Mouse (Mus musculus) bone marrow, adult 2 months (tissue): ENCODE results near the gene Parva.

Experiments used
- CTCF ChIP-seq: fragments of 200-500 bp; IDR thresholded peaks from 2 replicates; pipeline ENCODE4 v1.5.1; 2011; ENCODE audit warnings: low read length, control low read depth; ENCODE audit not compliant: control insufficient read depth, insufficient read depth
- POLR2A ChIP-seq: fragments of 200-500 bp; IDR thresholded peaks from 2 replicates; pipeline ENCODE4 v1.6.1; 2011; ENCODE audit warnings: low read depth, mild to moderate bottlenecking, control low read depth, low read length, borderline replicate concordance; ENCODE audit not compliant: control insufficient read depth

DNA sequence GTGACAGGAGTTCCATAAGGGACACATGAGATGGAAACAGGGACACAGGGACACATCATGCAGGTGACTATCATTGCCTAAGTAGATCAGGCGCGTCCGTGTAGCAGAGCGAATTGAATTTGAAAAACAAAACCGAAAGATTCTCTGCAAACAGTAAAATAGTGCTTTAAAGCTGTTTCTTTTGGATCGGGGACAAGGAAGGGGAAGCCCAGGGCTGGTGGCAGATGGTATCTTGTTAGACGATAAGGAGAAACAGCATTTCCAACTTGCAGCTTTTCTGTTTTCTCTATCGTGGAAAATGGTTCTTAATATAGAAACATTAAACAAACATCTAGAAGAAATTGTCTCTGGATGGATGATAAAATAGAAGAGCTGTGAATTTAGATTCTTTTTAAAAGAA is 21.7 kb upstream of the Parva start:
- TF ChIP-seq CTCF (no peak), POLR2A (no peak)
